Mouse (Mus musculus) gastrocnemius, postnatal 4 days (tissue): ENCODE data around the gene BC028528. TPM values are rescaled to one million over a fixed set of nuclear protein-coding genes. Genes with fewer than 3 reads are reported as not detected.
"Not testable (repeated sequence)": the region's sequence is repeated elsewhere in the genome, so short reads cannot be mapped to it uniquely, and the experiment has no call there.

Experiments used
- DNase-seq, 2 experiments: peaks; one replicate each; pipeline ENCODE4 v3.0.0; 2021 to 2022; ENCODE audit warnings: low spot score in 2 of 2, mixed read lengths in 2 of 2
- total RNA-seq, 2 experiments: library from RNA; stranded (reverse); gene quantifications; 2 replicates each; pipeline ENCODE4 v1.2.3; 2021

The BC028528 gene
- total RNA-seq, 2 experiments from 2014 or later, result 14.4 to 26.0 TPM

- peak; percentile 82 to 90 for DNase-seq
Observed at GRCm38 (mm10) chr3:95881979-95882815, 9.6 kb downstream of the BC028528 start, which contains the start of gene Ciart. TSS of gene Ciart (minus strand) at chr3:95882251.

- DNase-seq, result no peak
Observed at GRCm38 (mm10) chr3:95879063-95879462, 12.7 kb downstream of the BC028528 start.

DNA sequence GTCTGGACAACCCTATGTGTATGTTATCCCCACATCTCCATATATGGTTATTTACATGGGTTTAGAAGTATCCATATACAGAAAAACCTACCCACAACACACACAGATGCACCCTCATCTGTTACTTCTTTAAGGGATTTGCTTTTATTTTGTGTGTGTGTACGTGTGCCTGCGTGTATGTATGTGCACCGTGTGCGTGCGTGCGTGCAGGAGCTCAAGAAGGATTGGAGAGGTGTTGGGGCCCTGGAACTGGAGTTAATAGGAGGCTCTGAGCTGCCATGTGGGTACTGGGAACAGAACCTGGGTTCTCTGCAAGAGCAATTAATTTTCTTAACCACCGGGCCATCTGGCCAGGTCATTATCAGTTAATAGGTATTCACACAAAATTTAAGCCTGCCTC is 19.8 kb downstream of the BC028528 start:
- DNase-seq, result no peak

GRCm38 (mm10) chr3:95871392-95871867 is 20.4 kb downstream of the BC028528 start, which contains the start of gene Mrps21:
TSS of gene Mrps21 (minus strand) at chr3:95871519.
- DNase-seq, result peak; percentile 72 to 83

- no peak for DNase-seq
Observed at GRCm38 (mm10) chr3:95870976-95871375, 20.8 kb downstream of the BC028528 start.

GRCm38 (mm10) chr3:95867408-95867807 is 24.4 kb downstream of the BC028528 start:
- DNase-seq, result no peak

DNA sequence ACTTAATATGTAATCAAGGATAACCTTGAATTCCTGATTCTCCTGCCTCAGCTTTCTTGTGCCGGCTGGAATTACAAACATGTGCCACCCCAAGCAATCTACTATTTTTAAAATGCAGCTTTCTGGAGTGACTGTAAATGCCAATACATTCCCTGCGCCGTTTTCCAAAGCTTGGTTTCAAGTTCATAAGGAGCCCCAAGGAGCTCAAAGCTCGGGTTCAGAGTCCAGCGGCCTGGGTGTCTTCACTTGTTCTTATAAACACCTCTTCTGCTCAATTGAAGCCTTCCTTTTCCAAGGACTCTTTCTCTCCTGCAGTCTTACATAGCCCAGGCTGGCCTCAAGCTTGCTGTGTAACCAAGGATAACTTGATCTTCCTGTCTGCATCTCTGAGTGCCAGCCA is 25.7 kb downstream of the BC028528 start:
- no peak for DNase-seq

GRCm38 (mm10) chr3:95865571-95865970 is 26.2 kb downstream of the BC028528 start:
- no peak for DNase-seq

DNA sequence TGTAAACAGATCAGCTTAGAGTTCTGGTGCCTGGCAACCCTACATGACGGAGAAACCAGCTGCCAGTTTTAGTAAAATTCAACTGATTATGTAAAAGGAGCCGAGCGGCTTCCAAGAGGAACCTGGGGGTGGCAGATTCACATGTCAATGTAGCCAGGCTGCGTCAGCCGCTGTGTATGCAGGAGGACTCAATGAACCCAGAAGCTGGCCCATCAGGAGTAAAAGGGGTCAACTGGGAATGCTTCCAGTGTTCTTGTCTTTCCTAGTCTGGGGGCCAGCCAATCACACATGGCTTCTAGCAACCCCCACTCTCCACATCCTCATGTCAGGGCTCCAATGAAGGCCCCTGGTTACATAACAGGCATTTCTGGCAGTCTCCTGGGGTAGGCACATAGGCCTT is 26.8 kb downstream of the BC028528 start:
- DNase-seq, result no peak

GRCm38 (mm10) chr3:95863578-95863977 is 28.2 kb downstream of the BC028528 start:
- DNase-seq, result no peak

- DNase-seq, result peak; percentile 32 to 62
Observed at GRCm38 (mm10) chr3:95861796-95862195, 30.0 kb downstream of the BC028528 start.

GRCm38 (mm10) chr3:95861216-95861615 is 30.6 kb downstream of the BC028528 start:
- DNase-seq, result no peak

- no peak for DNase-seq
Observed at GRCm38 (mm10) chr3:95860323-95860722, 31.5 kb downstream of the BC028528 start.

DNA sequence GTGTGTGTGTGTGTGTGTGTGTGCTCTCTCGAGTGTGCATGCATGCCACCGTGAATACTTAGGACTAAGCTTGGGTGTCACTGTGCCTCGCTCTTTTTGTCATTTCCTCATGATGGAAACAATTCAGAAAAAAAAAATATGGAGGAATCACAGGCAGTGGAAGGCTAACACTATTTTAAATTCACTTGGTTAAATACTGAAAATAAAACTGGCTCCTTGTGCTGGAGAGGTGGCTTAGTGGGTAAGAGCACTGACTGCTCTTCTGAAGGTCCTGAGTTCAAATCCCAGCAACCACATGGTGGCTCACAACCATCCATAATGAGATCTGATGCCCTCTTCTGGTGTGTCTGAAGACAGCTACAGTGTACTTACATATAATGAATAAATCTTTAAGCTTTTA is 33.5 kb downstream of the BC028528 start:
- not testable (repeated sequence) for DNase-seq

GRCm38 (mm10) chr3:95857050-95857449 is 34.8 kb downstream of the BC028528 start:
- not testable (repeated sequence) for DNase-seq

- DNase-seq, result no peak
Observed at GRCm38 (mm10) chr3:95856115-95856514, 35.7 kb downstream of the BC028528 start.

GRCm38 (mm10) chr3:95855502-95856089 is 36.2 kb downstream of the BC028528 start, which contains the start of gene Prpf3:
TSS of gene Prpf3 (minus strand) at chr3:95855885.
- peak; percentile 93 to 96 for DNase-seq

DNA sequence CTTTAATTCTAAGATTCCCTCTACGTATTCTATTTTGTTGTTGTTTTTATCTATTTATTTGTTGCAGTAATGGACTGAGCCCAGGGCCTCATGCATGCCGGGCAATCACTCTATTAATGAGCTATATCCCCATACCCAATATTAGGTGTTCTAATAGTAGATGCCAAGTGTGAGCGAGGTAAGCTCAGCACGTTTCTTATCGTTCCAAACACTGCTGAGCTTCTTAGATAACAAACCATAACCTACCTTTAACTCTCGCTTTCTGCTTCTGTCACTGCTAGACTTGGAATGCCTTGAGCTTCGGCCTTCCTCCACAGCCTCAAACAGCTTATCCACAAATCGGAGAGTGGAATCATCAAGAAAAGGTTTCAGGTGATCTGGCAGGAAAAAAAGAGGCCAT is 40.5 kb downstream of the BC028528 start:
- DNase-seq, result no peak

GRCm38 (mm10) chr3:95850611-95851010 is 41.2 kb downstream of the BC028528 start:
- DNase-seq, result no peak

GRCm38 (mm10) chr3:95842503-95843214 is 49.1 kb downstream of the BC028528 start:
- DNase-seq, result no peak

GRCm38 (mm10) chr3:95839250-95839649 is 52.6 kb downstream of the BC028528 start:
- DNase-seq, result no peak
